Mouse (Mus musculus) cerebral cortex, adult 2 months (tissue): ENCODE data around the gene Glo1.

Source experiments
- WGBS: fragments of 180-500 bp; shearing (Covaris S2); methylation state at CpG from one replicate; pipeline ENCODE4 v1.1.7; 2018; 5-methylcytosine and 5-hydroxymethylcytosine counted together

Gene Glo1

DNA sequence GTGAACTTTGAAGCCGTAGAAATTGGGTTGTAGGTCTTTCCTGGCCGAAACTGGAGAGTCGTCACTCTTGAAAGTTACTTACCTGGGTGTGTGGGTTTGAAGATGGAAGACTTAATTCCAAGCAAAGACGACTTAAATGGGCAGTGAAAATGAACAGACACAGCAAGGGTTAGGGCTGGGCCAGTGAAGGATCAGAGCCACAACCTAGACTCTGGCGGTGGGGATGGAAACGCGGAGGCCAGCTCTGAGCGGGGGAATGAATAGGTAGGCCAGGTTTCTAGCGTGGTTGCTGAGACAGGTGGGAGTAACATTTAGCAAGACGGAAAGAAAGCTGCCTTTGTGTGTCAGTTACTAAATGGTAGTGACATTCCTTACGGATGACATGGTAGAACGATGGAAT is 49.7 kb downstream of the Glo1 start:
- WGBS, result 52% methylated on average over 12 of the region's 12 CpGs

DNA sequence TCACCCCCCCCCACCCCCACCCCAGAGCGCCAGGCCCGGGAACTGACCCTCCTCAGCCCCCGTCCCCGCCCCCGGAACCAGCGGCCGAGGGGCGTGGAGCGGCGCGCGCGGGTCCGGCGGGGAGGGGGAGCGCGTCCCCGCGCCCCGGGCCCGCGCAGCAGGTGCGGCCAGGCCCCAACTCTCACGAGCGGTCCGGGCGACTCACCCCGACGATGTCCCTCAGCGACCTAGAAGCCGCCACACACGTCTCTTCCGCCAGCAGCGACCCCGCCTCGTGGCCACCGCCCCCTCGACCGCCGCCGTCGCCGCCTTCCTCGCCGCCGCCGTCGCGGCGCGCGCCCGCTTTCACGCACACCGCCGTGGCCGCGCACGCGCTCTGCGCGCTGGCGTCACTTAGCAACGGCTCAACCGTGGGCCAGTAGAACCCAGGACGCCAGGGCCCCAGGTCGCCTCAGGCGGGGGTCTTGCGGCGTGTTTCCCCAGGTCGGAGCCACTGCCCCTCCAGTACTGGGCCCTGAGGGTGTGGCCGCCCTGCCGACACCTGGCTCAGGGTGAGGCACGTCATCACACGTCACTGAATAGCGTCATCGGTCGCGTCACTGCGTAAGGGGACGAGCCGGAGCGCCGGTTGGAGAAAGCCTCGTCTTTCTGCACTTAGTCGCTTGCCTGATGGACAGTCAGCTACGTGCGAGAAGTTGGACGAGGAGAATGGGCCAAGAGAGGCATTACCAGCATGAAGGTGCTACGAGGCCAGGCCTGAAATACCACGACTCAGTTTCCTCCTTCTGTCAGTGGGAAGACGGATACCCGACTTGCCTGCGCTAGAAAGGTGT is 50.5 kb downstream of the Glo1 start, which contains the start of gene Btbd9:
Gene Btbd9, minus strand, starts transcription at position 548 of the 833 bp plus-strand sequence.
- under 1% methylated on average over 90 of the region's 94 CpGs for WGBS

DNA sequence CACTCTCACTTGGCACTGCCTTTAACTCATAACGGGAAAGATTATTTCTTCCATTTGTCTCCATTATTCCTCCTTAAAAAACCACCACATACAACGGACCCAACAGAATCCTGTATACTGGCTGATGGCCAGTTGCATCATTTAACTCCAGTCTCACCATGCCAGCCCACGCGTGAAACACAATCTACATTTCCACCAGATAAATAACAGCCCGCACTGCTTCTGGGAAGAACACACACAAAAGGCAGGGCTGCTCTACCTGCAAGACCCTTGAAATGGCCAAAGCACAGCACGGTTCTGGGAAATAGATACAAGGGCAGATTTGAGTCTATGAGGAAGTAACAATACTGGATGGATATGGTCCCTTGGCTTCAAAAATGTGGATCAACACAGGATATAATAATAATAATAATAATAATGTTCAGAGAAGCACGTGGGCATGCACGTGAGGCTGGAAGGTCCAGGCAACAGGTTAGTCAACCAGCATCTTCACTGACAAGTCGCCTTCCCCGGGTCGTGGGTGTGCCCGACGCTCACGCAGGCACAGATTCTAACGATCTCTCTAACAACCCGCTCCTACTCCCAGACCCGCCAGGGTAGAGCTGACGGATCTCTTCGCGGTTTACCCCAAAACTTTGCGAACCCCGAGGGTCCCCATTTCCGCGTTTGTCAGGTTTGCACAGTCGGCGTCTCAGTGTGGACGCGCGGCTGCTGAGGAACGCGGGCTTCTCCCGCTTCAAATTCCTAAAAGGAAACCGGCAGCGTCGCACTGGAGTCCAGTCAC is 51.4 kb downstream of the Glo1 start:
- WGBS, result 1% methylated on average over 35 of the region's 35 CpGs

DNA sequence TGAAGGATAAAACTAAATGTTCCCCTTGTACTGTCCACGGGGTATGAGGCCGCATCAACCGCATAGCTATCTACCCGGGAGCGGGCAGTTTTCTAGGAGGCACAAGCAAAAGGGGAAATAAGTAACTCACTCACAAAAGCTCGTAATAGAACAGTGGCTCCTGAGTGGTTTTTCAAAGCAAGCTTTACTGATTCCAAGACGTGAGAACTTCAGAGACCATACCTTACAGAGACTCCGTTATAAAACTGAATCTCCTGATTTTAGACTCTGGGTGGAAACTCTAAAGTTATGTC is 51.9 kb downstream of the Glo1 start:
- WGBS, result 56% methylated on average over 8 of the region's 8 CpGs

DNA sequence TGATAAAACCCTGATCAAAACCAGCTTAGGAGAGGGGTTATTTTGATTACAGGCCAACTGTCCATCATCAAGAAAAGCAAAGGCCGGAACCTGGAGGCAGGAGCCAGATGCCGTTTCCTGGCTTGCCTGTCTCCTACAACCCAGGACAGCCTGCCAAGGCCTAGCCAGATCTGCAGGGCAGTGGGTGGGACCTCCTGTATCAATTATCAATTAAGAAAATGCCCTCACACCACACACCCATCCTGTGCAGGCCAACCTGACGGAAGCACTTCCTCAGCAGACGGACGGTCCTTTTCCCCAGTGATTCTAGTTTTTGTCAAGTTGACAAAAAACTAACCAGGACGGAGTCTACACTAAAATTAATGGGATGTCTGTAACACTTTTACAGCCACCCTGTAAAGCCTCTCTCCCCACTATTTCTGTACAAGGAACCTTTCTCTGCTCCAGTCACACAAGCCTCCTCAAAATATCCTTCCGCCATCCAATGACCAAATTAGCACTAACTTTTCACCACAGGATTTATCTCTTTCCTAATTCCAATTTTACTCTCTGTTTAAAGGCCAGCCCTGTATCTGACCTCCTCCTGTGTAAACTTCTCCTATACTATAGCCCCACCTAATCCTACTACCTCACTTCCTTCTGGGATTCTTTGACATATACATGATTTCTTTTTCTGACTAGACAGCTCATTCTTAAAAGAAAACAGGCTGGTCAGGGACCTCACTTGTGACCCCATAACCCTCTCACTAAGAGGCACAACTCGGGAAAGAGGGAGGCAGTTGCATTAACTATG is 52.5 kb downstream of the Glo1 start:
- WGBS, result 66% methylated on average over 8 of the region's 8 CpGs

DNA sequence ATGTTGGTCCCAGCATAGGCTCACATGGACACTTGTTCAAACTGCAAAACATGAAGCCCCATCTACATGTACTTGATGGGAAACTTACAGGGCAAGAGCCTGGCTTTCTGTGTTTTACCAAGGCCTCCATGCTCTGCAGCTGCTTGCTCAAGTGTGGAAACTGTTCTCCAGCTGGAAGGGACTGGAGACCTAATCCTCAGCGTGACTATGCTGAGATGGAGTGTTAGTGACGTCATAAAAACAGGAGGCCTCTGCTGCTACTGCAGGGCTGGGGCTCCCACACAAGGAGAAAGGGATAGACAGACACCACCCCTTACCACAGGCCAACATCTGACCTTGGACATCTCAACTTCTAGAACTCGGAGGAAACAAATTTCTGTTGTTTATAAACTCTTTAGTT is 55.7 kb downstream of the Glo1 start:
- WGBS, result 42% methylated on average over 3 of the region's 3 CpGs

DNA sequence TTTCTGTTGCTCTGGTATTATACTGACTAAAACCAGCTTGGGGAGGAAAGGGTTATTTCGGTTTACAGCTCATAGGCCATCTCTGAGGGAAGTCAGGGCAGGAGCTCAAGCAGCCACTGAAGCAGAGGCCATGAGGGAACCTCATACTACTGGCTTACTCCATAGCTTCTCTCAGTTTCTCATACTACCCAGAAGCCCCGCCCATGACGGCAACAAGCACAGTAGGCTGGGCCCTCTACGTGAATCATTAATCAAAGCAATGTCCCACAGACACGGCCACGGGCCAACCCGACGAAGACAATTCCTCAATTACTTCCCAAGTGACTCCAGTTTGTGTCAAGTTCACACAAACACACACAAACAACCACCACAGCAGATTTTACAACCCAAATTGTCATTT is 56.5 kb downstream of the Glo1 start:
- 74% methylated on average over 8 of the region's 8 CpGs for WGBS

DNA sequence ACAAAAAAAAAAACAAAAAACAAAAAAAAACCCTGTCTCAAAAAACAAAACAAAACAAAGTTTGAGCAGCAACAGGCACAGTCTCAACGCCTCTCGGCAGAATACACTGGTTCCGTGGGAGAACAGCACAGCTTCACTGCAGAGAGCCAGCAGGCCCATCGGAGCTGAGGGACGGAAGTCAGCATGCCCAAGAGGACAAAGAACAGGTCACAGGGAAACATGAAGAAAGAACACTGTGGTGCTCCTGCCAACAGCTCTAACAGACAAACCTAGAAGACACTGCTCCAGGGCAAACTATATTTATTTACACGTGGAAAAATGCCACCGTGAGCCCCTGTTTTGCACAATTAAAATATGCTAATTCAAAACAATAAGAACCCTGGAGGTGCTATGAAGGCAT is 61.7 kb downstream of the Glo1 start:
- WGBS, result 70% methylated on average over 7 of the region's 7 CpGs

DNA sequence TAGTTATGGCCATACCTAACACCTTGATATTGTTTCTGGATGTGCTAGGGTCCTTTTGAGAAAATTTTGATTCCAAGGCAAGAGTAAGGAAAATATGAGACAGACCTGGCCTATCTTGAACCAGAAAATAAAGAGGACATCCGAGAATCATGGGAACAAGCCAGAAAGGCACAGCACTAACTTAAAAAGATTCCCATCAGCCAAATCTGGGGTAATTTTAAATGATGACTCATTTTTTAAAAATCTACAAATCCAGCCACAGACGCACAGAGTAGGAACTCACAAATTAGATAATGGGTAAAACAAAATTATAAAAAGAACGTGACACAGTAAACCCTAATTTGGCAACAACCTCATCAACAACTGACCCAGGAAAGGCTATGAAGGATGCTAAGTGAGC is 62.3 kb downstream of the Glo1 start:
- WGBS, result 48% methylated on average over 3 of the region's 3 CpGs

DNA sequence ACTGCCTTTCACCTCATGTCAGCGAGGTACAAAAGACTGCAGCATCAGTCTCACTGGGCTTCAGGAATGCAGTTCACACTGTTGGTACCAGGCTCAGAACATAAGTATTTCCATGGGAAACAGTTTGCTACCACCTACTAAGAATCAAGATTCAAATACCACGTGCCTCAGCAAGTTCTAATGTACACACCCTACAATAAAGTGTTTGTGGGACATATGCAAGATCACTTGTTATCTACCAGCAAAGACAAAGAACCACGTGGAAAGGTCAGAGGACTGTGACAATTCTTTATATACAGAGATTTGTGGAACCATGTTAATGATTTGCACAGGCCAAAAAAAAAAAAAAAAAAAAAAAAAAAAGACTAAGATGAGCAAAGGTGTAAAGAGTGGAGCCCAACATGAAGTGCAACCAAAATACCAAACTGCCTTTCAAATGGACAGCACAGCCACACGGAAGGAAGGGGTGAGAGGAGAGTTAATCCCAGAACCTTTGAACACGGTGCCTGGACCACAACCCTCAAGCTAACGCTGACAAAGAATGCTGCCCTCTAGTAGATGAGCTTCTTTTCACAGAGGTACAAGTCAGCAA is 63.1 kb downstream of the Glo1 start:
- WGBS, result 72% methylated on average over 6 of the region's 6 CpGs

DNA sequence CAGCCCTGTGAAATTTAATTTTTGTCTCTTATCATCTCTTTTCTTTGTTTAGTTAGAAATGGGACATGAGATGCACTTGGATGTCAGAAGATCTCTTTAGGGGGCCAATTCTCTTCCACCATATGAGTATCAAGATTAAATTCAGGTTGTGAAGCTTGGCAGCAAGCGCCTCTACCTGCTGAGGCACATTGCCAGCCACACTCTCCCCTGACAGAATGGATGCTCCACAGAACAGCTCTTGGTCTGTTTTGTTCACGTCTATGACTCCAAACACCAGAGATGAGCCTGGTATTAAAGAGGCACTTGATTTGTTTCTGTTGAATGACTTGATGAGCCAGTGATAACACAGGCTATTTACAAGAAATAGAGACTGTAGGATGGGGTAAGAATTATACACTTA is 63.9 kb downstream of the Glo1 start:
- WGBS, result 89% methylated on average over 2 of the region's 2 CpGs

DNA sequence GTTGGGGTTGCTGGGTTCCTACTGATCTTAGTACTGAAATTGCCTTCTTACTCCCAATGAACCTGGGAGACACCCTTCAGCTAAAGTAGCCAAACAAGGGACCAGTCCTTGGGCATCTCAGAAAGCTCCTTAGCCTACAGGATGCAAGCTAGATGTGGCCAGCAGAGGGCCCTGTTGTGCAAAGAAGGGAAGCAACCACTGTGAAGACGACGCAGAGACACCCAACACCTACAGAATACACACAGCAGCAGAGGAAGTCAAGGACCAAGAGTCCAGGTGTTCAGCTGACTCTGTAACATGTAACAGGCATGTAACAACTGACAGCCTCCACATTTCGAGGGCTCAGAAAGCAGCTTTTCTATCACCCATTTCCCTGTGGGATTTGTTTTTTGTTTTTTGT is 67.1 kb downstream of the Glo1 start:
- WGBS, result 41% methylated on average over 3 of the region's 3 CpGs

DNA sequence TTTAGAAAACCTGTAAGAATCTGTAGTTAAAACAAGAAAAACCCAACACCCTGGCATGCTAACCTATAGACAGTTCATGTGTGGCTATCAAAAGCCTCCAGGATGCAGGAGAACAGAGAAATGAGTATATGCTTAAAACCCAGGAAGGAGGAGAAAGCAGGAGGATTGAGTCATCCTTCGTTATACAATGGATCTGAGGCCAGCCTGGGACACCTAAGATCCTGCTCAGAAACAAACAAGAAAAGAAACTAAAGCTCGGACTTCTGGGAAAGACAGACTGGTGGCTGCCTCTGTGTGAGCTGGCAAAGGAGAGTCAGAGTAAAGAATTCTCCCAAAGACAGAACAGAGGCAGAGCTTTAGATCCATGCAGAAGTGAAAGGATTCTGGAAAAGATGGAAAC is 68.0 kb downstream of the Glo1 start:
- WGBS, result 47% methylated on average over 2 of the region's 2 CpGs

DNA sequence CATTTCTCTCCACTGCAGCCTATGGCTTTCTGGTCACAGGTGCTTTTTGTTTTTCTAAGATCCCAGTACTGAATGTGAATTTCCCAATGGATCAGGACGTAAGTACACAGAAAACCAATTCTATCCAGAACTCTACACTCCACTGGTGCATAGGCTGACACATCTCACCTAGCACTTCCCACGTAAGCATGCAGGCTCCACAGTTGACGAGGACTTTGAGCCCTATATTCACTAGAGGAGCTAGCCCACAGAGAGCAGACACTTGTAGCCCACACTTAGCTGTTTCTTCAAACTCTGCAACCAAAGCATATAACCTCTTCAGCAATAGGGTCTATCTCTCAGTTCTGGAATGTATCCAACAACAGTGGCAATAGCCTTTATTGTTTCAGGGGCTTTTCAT is 70.2 kb downstream of the Glo1 start:
- WGBS, result 77% methylated on average over 3 of the region's 3 CpGs

DNA sequence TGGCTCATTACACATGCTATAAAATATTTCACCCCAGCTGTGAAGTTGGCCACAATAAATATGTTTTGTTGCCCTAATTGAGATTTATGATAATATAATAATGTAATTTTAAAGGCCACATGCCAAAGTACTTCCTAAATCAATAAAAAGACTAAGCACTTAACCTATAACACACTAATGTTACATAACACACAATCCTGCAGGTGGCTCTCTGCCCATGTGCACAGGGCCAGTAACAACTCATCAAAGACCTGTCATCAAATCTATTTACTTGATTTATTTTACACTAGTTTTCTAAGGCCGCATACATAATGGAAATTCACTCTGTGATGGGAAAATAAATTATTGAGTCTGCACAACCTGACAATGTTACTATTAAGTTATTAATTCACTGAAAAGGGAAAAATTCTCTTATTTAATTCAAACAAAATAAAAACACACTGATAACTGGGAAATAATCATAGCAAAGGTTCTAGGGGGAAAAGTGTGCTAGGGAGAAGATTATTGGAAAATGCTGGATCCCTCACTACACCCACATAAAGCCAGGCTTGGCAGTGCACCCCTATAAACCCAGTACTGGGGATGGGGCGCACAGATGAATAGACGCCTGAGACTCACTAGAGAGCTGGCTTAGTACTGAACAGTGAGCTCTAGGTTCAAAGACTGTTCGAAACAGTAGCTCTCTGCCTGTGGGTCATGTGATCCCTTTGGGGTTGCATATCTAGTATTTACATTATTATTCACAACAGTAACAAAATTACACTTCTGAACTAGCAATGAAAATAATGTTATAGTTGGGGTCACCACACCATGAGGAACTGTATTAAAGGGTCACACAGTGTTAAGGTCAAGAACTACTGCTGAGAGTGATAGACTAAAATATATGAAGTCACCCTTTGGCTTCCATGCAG is 73.4 kb downstream of the Glo1 start:
- 78% methylated on average over 4 of the region's 4 CpGs for WGBS

DNA sequence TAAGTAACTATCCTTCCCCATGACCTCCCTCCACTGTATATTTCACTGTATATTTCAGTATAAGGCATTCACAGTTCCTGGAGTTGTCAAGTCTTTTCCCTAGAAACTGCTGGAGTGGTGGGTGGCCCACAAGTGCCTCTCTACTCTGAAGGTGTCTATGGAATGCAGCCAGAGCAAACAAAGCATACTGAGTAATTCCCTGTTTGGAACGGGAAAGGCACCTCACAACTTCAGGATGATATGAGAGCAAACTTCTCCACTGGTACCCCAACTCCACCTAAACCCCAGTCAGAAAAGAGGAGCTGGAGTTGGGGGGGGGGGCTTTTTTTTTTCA is 75.9 kb downstream of the Glo1 start:
- 12% methylated on average over 1 of the region's 1 CpGs for WGBS

DNA sequence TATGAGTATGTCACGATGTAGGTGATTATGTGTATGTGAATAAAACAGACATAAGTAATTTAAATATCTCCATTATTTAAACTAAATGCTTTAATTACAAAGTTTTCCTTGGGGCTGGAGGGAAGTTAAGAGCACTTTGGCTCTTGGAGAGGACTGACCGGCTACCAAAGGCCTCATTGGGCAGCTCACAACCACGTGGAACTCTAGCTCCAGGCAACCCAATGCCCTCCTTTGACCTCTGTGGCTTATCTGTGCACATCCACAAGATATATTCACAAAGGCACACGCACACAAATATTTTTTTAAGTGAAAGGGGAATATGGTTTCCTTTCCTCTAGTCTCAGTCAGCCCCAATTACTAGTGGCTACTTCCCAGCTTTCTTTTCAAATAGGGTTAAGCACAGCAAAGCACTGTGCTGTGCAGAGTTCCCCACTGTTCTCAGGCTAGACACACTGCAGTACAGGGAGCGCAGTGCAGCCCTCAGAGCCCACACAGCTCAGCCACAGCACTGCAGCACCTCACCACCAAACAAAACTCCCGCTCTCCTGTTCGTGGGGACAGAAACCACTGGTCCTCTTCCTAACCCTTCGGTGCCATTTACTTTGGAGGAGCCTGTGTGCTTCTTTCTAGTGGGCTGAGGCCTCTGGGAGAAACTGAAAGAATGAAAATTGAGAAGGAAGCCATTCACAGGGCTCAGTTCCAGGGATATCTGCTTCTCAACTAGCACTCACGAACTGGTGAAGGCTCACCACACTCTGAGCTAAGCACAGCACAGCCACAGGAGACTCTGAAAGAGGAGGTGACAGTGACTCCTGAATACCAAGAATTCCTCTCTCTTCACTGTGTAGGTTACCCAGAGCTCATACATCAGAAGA is 76.5 kb downstream of the Glo1 start:
- WGBS, result 56% methylated on average over 9 of the region's 9 CpGs

DNA sequence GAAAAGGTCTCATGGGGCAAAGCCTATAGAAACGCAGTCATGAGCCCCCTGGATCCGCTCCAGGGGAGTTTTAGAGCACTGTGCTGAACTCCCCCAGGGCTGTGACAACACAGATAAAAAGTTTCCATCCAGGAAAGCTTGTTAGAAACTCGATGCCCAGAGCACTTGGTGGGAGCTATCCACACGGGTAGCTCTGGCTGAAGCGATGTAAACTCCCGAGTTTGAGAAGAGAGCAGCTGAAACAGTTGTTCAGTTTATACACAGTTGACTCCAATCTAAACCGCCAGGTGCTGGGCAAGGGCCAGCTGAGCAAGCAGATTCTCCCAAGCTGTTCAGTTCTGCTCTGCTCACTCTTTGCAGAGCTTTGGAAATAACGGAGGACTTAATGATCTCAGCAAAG is 87.6 kb downstream of the Glo1 start:
- 34% methylated on average over 8 of the region's 8 CpGs for WGBS

DNA sequence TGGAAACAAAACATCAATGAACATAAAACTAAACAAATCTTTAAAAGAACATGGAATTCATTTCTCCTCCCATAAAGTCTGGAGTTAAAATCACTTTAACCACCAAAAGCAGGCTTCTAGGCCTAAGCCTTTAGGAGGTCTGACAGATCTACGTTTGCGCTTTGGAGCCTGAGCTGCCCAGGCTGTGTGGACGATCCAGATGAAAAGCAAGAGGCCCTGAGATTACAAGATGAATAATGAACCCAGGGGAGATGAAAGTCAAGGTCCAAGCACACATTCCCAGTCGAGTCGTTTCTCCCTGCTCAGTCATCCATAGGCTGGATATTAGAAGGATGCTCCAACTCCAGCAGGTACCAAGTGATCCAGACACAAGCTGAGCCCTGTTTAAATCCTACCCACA is 90.0 kb downstream of the Glo1 start:
- WGBS, result 88% methylated on average over 5 of the region's 5 CpGs
